13 mouse cellular contexts compared by ENCODE assay signal in genomic region chr1:152798125-152798524, GRCm38 (mm10). TPM values are rescaled to one million over a fixed set of nuclear protein-coding genes. Genes with fewer than 3 reads are reported as not detected.
DNase-seq lines count a peak whose midpoint lies in the region; ATAC-seq and TF ChIP-seq lines count a peak whose summit lies in the region.
"Had no signal": no experiment of that assay in that cellular context is flagged by ENCODE, and none has a peak within 500 bp of the region (broad histone marks: within the 10 kb centered on the region; RNA-seq: fewer than 3 reads in every experiment).

No protein-coding gene starts in this region.

- no peak overlapping the region for H3K9ac ChIP-seq in heart, adult 2 months (ENCODE audit: low read depth, low read length)
- H3K9ac ChIP-seq in stomach, embryonic 15.5 days = no peak overlapping the region
- no peak overlapping the region for H3K9ac ChIP-seq in stomach, postnatal 0 days (ENCODE audit: low read length)
- no peak overlapping the region for H3K9ac ChIP-seq in liver, embryonic 15.5 days

- TF ChIP-seq CTCF in heart, adult 2 months (IDR thresholded peaks at IDR 0.05) = no peak
- no peak for TF ChIP-seq CTCF in stomach, postnatal 0 days (IDR thresholded peaks at IDR 0.05; ENCODE audit: low read depth)

- no peaks in the 10 kb centered on the region for H3K79me2 ChIP-seq in heart, adult 2 months (replicated peaks; ENCODE audit: control insufficient read depth, insufficient read depth, low read length)

- no peaks in the 10 kb centered on the region for H3K27me3 ChIP-seq in heart, adult 2 months (ENCODE audit: control insufficient read depth, insufficient read depth, low read length)
- H3K27me3 ChIP-seq in stomach, embryonic 15.5 days (replicated peaks) = no peaks in the 10 kb centered on the region
- H3K27me3 ChIP-seq in stomach, postnatal 0 days (ENCODE audit: control insufficient read depth, insufficient read depth, low read length) = no peaks in the 10 kb centered on the region
- no peaks in the 10 kb centered on the region for H3K27me3 ChIP-seq in liver, embryonic 15.5 days

- H3K36me3 ChIP-seq in heart, adult 2 months (ENCODE audit: control insufficient read depth, insufficient read depth, low read length) = no peaks in the 10 kb centered on the region
- H3K36me3 ChIP-seq in stomach, embryonic 15.5 days = no peaks in the 10 kb centered on the region
- no peaks in the 10 kb centered on the region for H3K36me3 ChIP-seq in stomach, postnatal 0 days (ENCODE audit: control insufficient read depth, insufficient read depth, low read length)
- no peaks in the 10 kb centered on the region for H3K36me3 ChIP-seq in liver, embryonic 15.5 days (replicated peaks)

- no peak for TF ChIP-seq POLR2A in heart, adult 2 months (IDR thresholded peaks at IDR 0.05; ENCODE audit: insufficient read depth, low read depth, low read length)

- H3K4me2 ChIP-seq in stomach, embryonic 15.5 days = no peak overlapping the region
- no peak overlapping the region for H3K4me2 ChIP-seq in stomach, postnatal 0 days (replicated peaks; ENCODE audit: low read depth)
- H3K4me2 ChIP-seq in liver, embryonic 15.5 days = no peak overlapping the region

- no peak overlapping the region for H3K4me3 ChIP-seq in heart, adult 2 months
- H3K4me3 ChIP-seq in stomach, embryonic 15.5 days (replicated peaks) = no peak overlapping the region
- H3K4me3 ChIP-seq in stomach, postnatal 0 days (ENCODE audit: low read depth, low read length) = no peak overlapping the region
- H3K4me3 ChIP-seq in liver, embryonic 15.5 days (replicated peaks) = no peak overlapping the region

- intact Hi-C loops in heart, adult 2 months (cut with DNase I) = no loop called here

- H3K9me3 ChIP-seq in stomach, embryonic 15.5 days = no peaks in the 10 kb centered on the region
- H3K9me3 ChIP-seq in stomach, postnatal 0 days (ENCODE audit: control insufficient read depth, low read length) = no peaks in the 10 kb centered on the region
- H3K9me3 ChIP-seq in liver, embryonic 15.5 days (replicated peaks) = no peaks in the 10 kb centered on the region

- H3K27ac ChIP-seq in heart, adult 2 months = peak overlapping the region; percentile 51
- H3K27ac ChIP-seq in stomach, embryonic 15.5 days = no peak overlapping the region
- no peak overlapping the region for H3K27ac ChIP-seq in stomach, postnatal 0 days (replicated peaks)
- H3K27ac ChIP-seq in liver, embryonic 15.5 days (replicated peaks) = 0 out of 2 replicates have a peak overlapping the region, but pooled peaks have one; percentile 6

- 34% methylated on average over 9 of the region's 9 CpGs for WGBS in heart, adult 2 months
- WGBS in stomach, embryonic 15.5 days = 55% methylated on average over 9 of the region's 9 CpGs
- WGBS in stomach, postnatal 0 days = 61% methylated on average over 9 of the region's 9 CpGs
- WGBS in liver, embryonic 15.5 days (ENCODE audit: insufficient replicate concordance) = 17% methylated on average over 9 of the region's 9 CpGs

- TF ChIP-seq EP300 in heart, adult 2 months (IDR thresholded peaks at IDR 0.05; ENCODE audit: insufficient read depth, low read depth, low read length) = 0 out of 2 replicates have a peak, but pooled peaks have one; percentile 51
- no peak for TF ChIP-seq EP300 in stomach, postnatal 0 days (optimal IDR thresholded peaks at IDR 0.05)

- ATAC-seq in stomach, embryonic 15.5 days (ENCODE audit: insufficient read depth, low FRiP score, low read depth) = peak; percentile 50; the same call in 1 of the 2 replicates
- ATAC-seq in stomach, postnatal 0 days (ENCODE audit: low FRiP score, low TSS enrichment) = no peak
- peak; percentile 30; the same call in 1 of the 2 replicates for ATAC-seq in liver, embryonic 15.5 days (ENCODE audit: insufficient read depth)
- ATAC-seq in erythroid progenitor cell, adult 5-6 weeks (replicated peaks; ENCODE audit: low FRiP score, poor library complexity, severe bottlenecking) = no peak

- peak in 1 of 2 experiments; percentile 24 for DNase-seq in heart, adult 2 months
- no peak for DNase-seq in heart, postnatal 4 days
- DNase-seq in stomach, postnatal 0 days (ENCODE audit: low spot score) = no peak
- no peak for DNase-seq in cerebellum, postnatal 4 days (ENCODE audit: low spot score in 2 of 2)
- no peak for DNase-seq in cerebellum, adult 8-10 months
- DNase-seq: cerebellum, postnatal 10 days; kidney, postnatal 10 days had no signal

- peaks cover 4% of the 10 kb centered on the region; the same call in 1 of the 2 replicates for H3K4me1 ChIP-seq in heart, adult 2 months (ENCODE audit: control insufficient read depth, insufficient read depth, low read length)
- no peaks in the 10 kb centered on the region for H3K4me1 ChIP-seq in stomach, embryonic 15.5 days
- H3K4me1 ChIP-seq in stomach, postnatal 0 days (replicated peaks; ENCODE audit: control insufficient read depth, insufficient read depth) = no peaks in the 10 kb centered on the region
- peaks cover 27% of the 10 kb centered on the region for H3K4me1 ChIP-seq in liver, embryonic 15.5 days (replicated peaks)

RNA-seq across cellular contexts. Expression of gene Ncf2, which starts 1.9 kb away (rescaled TPM):
- total RNA-seq in heart, adult 2 months (2021) = 1 to 10 TPM; 3.3 to 4.0 TPM
- 3.0 and 3.2 TPM in 2 replicates for polyA plus RNA-seq in heart, adult 2 months (2012; rRNA removed)
- total RNA-seq in heart, postnatal 4 days (2021) = 1 to 10 TPM; 2.1 to 3.0 TPM
- 6.1 and 7.0 TPM in 2 replicates for polyA plus RNA-seq in stomach, embryonic 15.5 days (2015; fragmentation: Nextera tagmentation; extraction: Ambion mirVana)
- 2.5 and 2.6 TPM in 2 replicates for polyA plus RNA-seq in stomach, postnatal 0 days (2015; fragmentation: Nextera tagmentation; extraction: Ambion mirVana)
- polyA plus RNA-seq in liver, embryonic 15.5 days (2015; fragmentation: Nextera tagmentation; extraction: Ambion mirVana) = 11.2 and 11.7 TPM in 2 replicates
- total RNA-seq in erythroid progenitor cell, adult 5-6 weeks (2015; ENCODE audit: low replicate concordance) = 28.9 and 35.3 TPM in 2 replicates
- total RNA-seq in erythroid progenitor cell, adult 5-6 weeks (2017; ENCODE audit: low replicate concordance) = 21.6 and 26.7 TPM in 2 replicates

RNA-seq across cellular contexts. Expression of gene Arpc5, which starts 31.8 kb away (rescaled TPM):
- 10 to 100 TPM; 26.4 to 27.7 TPM for total RNA-seq in heart, adult 2 months (2021)
- polyA plus RNA-seq in heart, adult 2 months (2012; rRNA removed) = 23.6 and 32.9 TPM in 2 replicates
- 100 to 1,000 TPM in 1 of 2 experiments, 10 to 100 TPM in 1; 98.7 to 103 TPM for total RNA-seq in heart, postnatal 4 days (2021)
- 326 and 330 TPM in 2 replicates for polyA plus RNA-seq in stomach, embryonic 15.5 days (2015; fragmentation: Nextera tagmentation; extraction: Ambion mirVana)
- polyA plus RNA-seq in stomach, postnatal 0 days (2015; fragmentation: Nextera tagmentation; extraction: Ambion mirVana) = 350 and 355 TPM in 2 replicates
- polyA plus RNA-seq in liver, embryonic 15.5 days (2015; fragmentation: Nextera tagmentation; extraction: Ambion mirVana) = 138 and 146 TPM in 2 replicates
- 179 and 205 TPM in 2 replicates for total RNA-seq in erythroid progenitor cell, adult 5-6 weeks (2015; ENCODE audit: low replicate concordance)
- total RNA-seq in erythroid progenitor cell, adult 5-6 weeks (2017; ENCODE audit: low replicate concordance) = 67.3 and 71.2 TPM in 2 replicates

RNA-seq across cellular contexts. Expression of gene Rgl1, which starts 32.0 kb away (rescaled TPM):
- total RNA-seq in heart, adult 2 months (2021) = 10 to 100 TPM; 28.4 to 33.2 TPM
- polyA plus RNA-seq in heart, adult 2 months (2012; rRNA removed) = 14.9 and 22.7 TPM in 2 replicates
- 10 to 100 TPM; 70.8 to 73.7 TPM for total RNA-seq in heart, postnatal 4 days (2021)
- 41.5 and 41.7 TPM in 2 replicates for polyA plus RNA-seq in stomach, embryonic 15.5 days (2015; fragmentation: Nextera tagmentation; extraction: Ambion mirVana)
- 21.0 and 23.0 TPM in 2 replicates for polyA plus RNA-seq in stomach, postnatal 0 days (2015; fragmentation: Nextera tagmentation; extraction: Ambion mirVana)
- 13.0 and 13.1 TPM in 2 replicates for polyA plus RNA-seq in liver, embryonic 15.5 days (2015; fragmentation: Nextera tagmentation; extraction: Ambion mirVana)
- total RNA-seq in erythroid progenitor cell, adult 5-6 weeks (2015; ENCODE audit: low replicate concordance) = 5.0 and 8.4 TPM in 2 replicates
- 30.9 and 32.8 TPM in 2 replicates for total RNA-seq in erythroid progenitor cell, adult 5-6 weeks (2017; ENCODE audit: low replicate concordance)

RNA-seq across cellular contexts. Expression of gene Apobec4, which starts 47.8 kb away (rescaled TPM):
- total RNA-seq in heart, adult 2 months (2021) = not detected
- not detected in 2 replicates for polyA plus RNA-seq in heart, adult 2 months (2012; rRNA removed)
- total RNA-seq in heart, postnatal 4 days (2021) = not detected
- polyA plus RNA-seq in stomach, embryonic 15.5 days (2015; fragmentation: Nextera tagmentation; extraction: Ambion mirVana) = 0.08 TPM in 1 of 2 replicates, not detected in the other
- polyA plus RNA-seq in stomach, postnatal 0 days (2015; fragmentation: Nextera tagmentation; extraction: Ambion mirVana) = not detected in 2 replicates
- polyA plus RNA-seq in liver, embryonic 15.5 days (2015; fragmentation: Nextera tagmentation; extraction: Ambion mirVana) = not detected in 2 replicates
- total RNA-seq in erythroid progenitor cell, adult 5-6 weeks (2015; ENCODE audit: low replicate concordance) = not detected in 2 replicates
- total RNA-seq in erythroid progenitor cell, adult 5-6 weeks (2017; ENCODE audit: low replicate concordance) = not detected in 2 replicates
- total RNA-seq: left cerebral cortex, postnatal 14 days; midbrain, postnatal 0 days had no signal
- polyA plus RNA-seq: gonadal fat pad, adult 2 months; midbrain, postnatal 0 days had no signal

Comparison
In these comparisons a context has a peak if more than half of its experiments do, and no peak if none do; other contexts are left out.
1. ATAC-seq: peak in stomach, embryonic 15.5 days (single experiment) and liver, embryonic 15.5 days (single experiment); none in stomach, postnatal 0 days (single experiment) and erythroid progenitor cell, adult 5-6 weeks (single experiment).
2. H3K27ac ChIP-seq: peak in heart, adult 2 months (single experiment) and liver, embryonic 15.5 days (single experiment); none in stomach, embryonic 15.5 days (single experiment) and stomach, postnatal 0 days (single experiment).